15 mouse cellular contexts compared by ENCODE assay signal in genomic region chr6:99295495-99295894, GRCm38 (mm10).
DNase-seq lines count a peak whose midpoint lies in the region; ATAC-seq lines count a peak whose summit lies in the region.
"Had no signal": no experiment of that assay in that cellular context is flagged by ENCODE, and none has a peak within 500 bp of the region (broad histone marks: within the 10 kb centered on the region; RNA-seq: fewer than 3 reads in every experiment).

No protein-coding gene starts in this region.

- no peak overlapping the region for H3K4me2 ChIP-seq in kidney, embryonic 15.5 days
- H3K4me2 ChIP-seq in heart, embryonic 15.5 days = no peak overlapping the region
- H3K4me2 ChIP-seq in forebrain, embryonic 13.5 days = no peak overlapping the region
- H3K4me2 ChIP-seq: liver, embryonic 15.5 days had no signal

- WGBS in kidney, embryonic 15.5 days = 44% methylated on average over 8 of the region's 8 CpGs
- 58% methylated on average over 8 of the region's 8 CpGs for WGBS in heart, embryonic 15.5 days
- WGBS in forebrain, embryonic 13.5 days = 88% methylated on average over 8 of the region's 8 CpGs

- H3K27ac ChIP-seq in kidney, embryonic 15.5 days = 0 out of 2 replicates have a peak overlapping the region, but pooled peaks have one; percentile 37
- peak overlapping the region; percentile 55 for H3K27ac ChIP-seq in heart, embryonic 15.5 days
- H3K27ac ChIP-seq in forebrain, embryonic 13.5 days = no peak overlapping the region
- H3K27ac ChIP-seq: embryonic facial prominence, embryonic 10.5 days; forebrain, embryonic 10.5 days; liver, embryonic 15.5 days had no signal

- DNase-seq in kidney, postnatal 25 days = no peak
- DNase-seq in right cerebral cortex, adult 2 months (ENCODE audit: low spot score in 2 of 2) = peak; percentile 54 to 55
- no peak for DNase-seq in right cerebral cortex, postnatal 4 days
- peak; percentile 8 for DNase-seq in ovary, postnatal 14 days (ENCODE audit: low spot score)
- no peak for DNase-seq in cerebellum, postnatal 10 days
- DNase-seq: adrenal gland, postnatal 14 days; cerebellum, adult 2 months; thymus, postnatal 14 days had no signal

- H3K4me3 ChIP-seq in kidney, embryonic 15.5 days (replicated peaks) = no peak overlapping the region
- H3K4me3 ChIP-seq in heart, embryonic 15.5 days = no peak overlapping the region
- H3K4me3 ChIP-seq in forebrain, embryonic 13.5 days = no peak overlapping the region
- H3K4me3 ChIP-seq: embryonic facial prominence, embryonic 10.5 days; forebrain, embryonic 10.5 days; liver, embryonic 15.5 days had no signal

- no peak overlapping the region for H3K9ac ChIP-seq in kidney, embryonic 15.5 days
- no peak overlapping the region for H3K9ac ChIP-seq in heart, embryonic 15.5 days
- H3K9ac ChIP-seq in forebrain, embryonic 13.5 days = no peak overlapping the region
- H3K9ac ChIP-seq: liver, embryonic 15.5 days had no signal

- H3K27me3 ChIP-seq in kidney, embryonic 15.5 days = 0 out of 2 replicates have a peak, but pooled peaks cover 2% of the 10 kb centered on the region
- H3K27me3 ChIP-seq in heart, embryonic 15.5 days = no peaks in the 10 kb centered on the region
- no peaks in the 10 kb centered on the region for H3K27me3 ChIP-seq in forebrain, embryonic 13.5 days
- H3K27me3 ChIP-seq: liver, embryonic 15.5 days had no signal

- H3K36me3 ChIP-seq in kidney, embryonic 15.5 days = no peaks in the 10 kb centered on the region
- H3K36me3 ChIP-seq in heart, embryonic 15.5 days = no peaks in the 10 kb centered on the region
- no peaks in the 10 kb centered on the region for H3K36me3 ChIP-seq in forebrain, embryonic 13.5 days (ENCODE audit: poor library complexity, severe bottlenecking)
- H3K36me3 ChIP-seq: embryonic facial prominence, embryonic 10.5 days; forebrain, embryonic 10.5 days; liver, embryonic 15.5 days had no signal

- H3K9me3 ChIP-seq in kidney, embryonic 15.5 days (replicated peaks) = no peaks in the 10 kb centered on the region
- H3K9me3 ChIP-seq in heart, embryonic 15.5 days (replicated peaks) = no peaks in the 10 kb centered on the region
- no peaks in the 10 kb centered on the region for H3K9me3 ChIP-seq in forebrain, embryonic 13.5 days (replicated peaks)
- H3K9me3 ChIP-seq: embryonic facial prominence, embryonic 10.5 days; forebrain, embryonic 10.5 days; liver, embryonic 15.5 days had no signal

- peaks cover 17% of the 10 kb centered on the region for H3K4me1 ChIP-seq in kidney, embryonic 15.5 days
- 0 out of 2 replicates have a peak, but pooled peaks cover 6% of the 10 kb centered on the region for H3K4me1 ChIP-seq in heart, embryonic 15.5 days (replicated peaks)
- 0 out of 2 replicates have a peak, but pooled peaks cover 2% of the 10 kb centered on the region for H3K4me1 ChIP-seq in forebrain, embryonic 13.5 days
- H3K4me1 ChIP-seq: liver, embryonic 15.5 days had no signal

- no peak for ATAC-seq in kidney, embryonic 15.5 days (replicated peaks; ENCODE audit: low FRiP score)
- ATAC-seq in heart, embryonic 15.5 days (replicated peaks; ENCODE audit: insufficient number of reproducible peaks, insufficient read depth, low FRiP score, low read depth) = no peak
- ATAC-seq in forebrain, embryonic 13.5 days = no peak
- ATAC-seq: inflammation-experienced regulatory T-cells, adult 6 months had no signal

Comparison
In these comparisons a context has a peak if more than half of its experiments do, and no peak if none do; other contexts are left out.
1. DNase-seq: peak in right cerebral cortex, adult 2 months (2 of 2) and ovary, postnatal 14 days (single experiment); none in kidney, postnatal 25 days (0 of 2), right cerebral cortex, postnatal 4 days (single experiment) and cerebellum, postnatal 10 days (0 of 2).